Mouse (Mus musculus): ENCODE data around the gene Asic1.

- no peak for TF ChIP-seq POLR2A (IDR thresholded peaks at IDR 0.05; ENCODE audit: extremely low read depth, insufficient read depth, low read length)
- TF ChIP-seq CTCF (IDR thresholded peaks at IDR 0.05; ENCODE audit: low read depth, low read length) = no peak
Observed at GRCm38 (mm10) chr15:99733186-99733585, 63.0 kb downstream of the Asic1 start.

Data from liver, adult 2 months (tissue).